Mouse (Mus musculus): Measurements from ENCODE around the gene Cxcl12. TPM values are rescaled to one million over a fixed set of nuclear protein-coding genes. Genes with fewer than 3 reads are reported as not detected.

The Cxcl12 gene
- polyA plus RNA-seq, 1 experiment = 348 TPM

DNA sequence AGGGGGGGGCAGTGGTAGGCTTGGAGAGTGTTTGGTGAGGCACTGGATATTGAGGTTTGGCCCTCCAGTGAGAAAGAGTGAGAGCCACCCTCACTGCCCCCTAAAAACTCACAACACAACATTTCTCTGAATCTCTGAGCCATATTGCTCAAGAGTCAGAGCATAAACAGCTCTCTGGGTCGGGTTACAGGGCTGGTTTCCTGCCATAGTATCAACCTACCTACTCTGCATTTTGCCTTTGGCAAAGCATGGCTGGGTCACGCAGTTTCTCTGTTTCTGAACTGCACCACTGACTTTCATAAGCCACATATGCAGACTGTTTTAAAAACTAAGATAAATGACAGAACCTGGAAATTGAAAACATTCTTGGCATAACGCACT, 51.0 kb downstream of the Cxcl12 start:
- Histone ChIP-seq H3K4me3 (replicated peaks; ENCODE audit: control insufficient read depth, low read depth, low read length) (no peak overlapping the region), H3K27ac (ENCODE audit: control insufficient read depth, insufficient read depth, low read depth, low read length, poor library complexity) (no peak overlapping the region), H3K4me1 (ENCODE audit: control insufficient read depth, insufficient read depth, low read length) (no peaks in the 10 kb centered on the region)
- WGBS = 43% methylated on average over 3 of the region's 3 CpGs
- TF ChIP-seq POLR2A (IDR thresholded peaks at IDR 0.05; ENCODE audit: borderline replicate concordance, control insufficient read depth, low read depth, low read length) (no peak), CTCF (IDR thresholded peaks at IDR 0.05; ENCODE audit: control insufficient read depth, insufficient read depth, low read length) (no peak)

GRCm38 (mm10) chr6:117219911-117220481, 51.7 kb downstream of the Cxcl12 start:
- WGBS = 76% methylated on average over 7 of the region's 7 CpGs
- no peaks in the 10 kb centered on the region for H3K4me1 ChIP-seq (ENCODE audit: control insufficient read depth, insufficient read depth, low read length)
- H3K4me3 ChIP-seq (replicated peaks; ENCODE audit: control insufficient read depth, low read depth, low read length) = no peak overlapping the region
- no peak overlapping the region for H3K27ac ChIP-seq (ENCODE audit: control insufficient read depth, insufficient read depth, low read depth, low read length, poor library complexity)
- TF ChIP-seq CTCF (IDR thresholded peaks at IDR 0.05; ENCODE audit: control insufficient read depth, insufficient read depth, low read length) = no peak
- no peak for TF ChIP-seq POLR2A (IDR thresholded peaks at IDR 0.05; ENCODE audit: borderline replicate concordance, control insufficient read depth, low read depth, low read length)

DNA sequence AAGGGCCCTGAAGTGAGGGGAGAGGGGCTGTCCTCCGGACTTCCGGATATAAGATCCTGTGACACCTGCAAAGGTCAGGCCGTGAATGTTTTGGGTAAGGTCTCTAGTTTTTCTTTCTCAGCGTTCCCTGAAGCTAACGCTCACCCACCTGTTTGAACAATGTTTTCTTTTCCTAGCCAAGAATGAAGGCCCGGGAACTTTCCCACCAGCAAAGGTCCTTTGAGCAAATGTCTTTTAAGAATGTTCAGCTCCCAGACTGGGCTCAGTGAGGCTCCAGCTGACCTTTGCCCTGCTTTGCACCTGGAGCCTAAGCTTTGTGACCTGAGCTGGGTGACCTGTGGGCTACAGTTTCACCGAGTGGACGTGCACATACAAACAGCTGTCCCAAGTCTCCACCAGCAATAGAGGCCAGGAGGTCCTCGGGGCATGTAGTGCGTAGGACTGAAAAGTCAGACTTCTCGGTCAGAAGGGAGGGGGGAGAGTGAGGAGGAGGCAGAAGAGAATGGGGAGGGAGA, 52.6 kb downstream of the Cxcl12 start:
- no peaks in the 10 kb centered on the region for H3K4me1 ChIP-seq (ENCODE audit: control insufficient read depth, insufficient read depth, low read length)
- 86% methylated on average over 11 of the region's 11 CpGs for WGBS
- H3K27ac ChIP-seq (ENCODE audit: control insufficient read depth, insufficient read depth, low read depth, low read length, poor library complexity) = no peak overlapping the region
- TF ChIP-seq CTCF (IDR thresholded peaks at IDR 0.05; ENCODE audit: control insufficient read depth, insufficient read depth, low read length) (no peak), POLR2A (IDR thresholded peaks at IDR 0.05; ENCODE audit: borderline replicate concordance, control insufficient read depth, low read depth, low read length) (no peak)
- H3K4me3 ChIP-seq (replicated peaks; ENCODE audit: control insufficient read depth, low read depth, low read length) = no peak overlapping the region

All from bone marrow, adult 2 months (tissue).